Mouse (Mus musculus): ENCODE results near the gene Lnpep. TPM values are rescaled to one million over a fixed set of nuclear protein-coding genes. Genes with fewer than 3 reads are reported as not detected.

The Lnpep gene
- total RNA-seq, 1 experiment: 44.8 TPM

DNA sequence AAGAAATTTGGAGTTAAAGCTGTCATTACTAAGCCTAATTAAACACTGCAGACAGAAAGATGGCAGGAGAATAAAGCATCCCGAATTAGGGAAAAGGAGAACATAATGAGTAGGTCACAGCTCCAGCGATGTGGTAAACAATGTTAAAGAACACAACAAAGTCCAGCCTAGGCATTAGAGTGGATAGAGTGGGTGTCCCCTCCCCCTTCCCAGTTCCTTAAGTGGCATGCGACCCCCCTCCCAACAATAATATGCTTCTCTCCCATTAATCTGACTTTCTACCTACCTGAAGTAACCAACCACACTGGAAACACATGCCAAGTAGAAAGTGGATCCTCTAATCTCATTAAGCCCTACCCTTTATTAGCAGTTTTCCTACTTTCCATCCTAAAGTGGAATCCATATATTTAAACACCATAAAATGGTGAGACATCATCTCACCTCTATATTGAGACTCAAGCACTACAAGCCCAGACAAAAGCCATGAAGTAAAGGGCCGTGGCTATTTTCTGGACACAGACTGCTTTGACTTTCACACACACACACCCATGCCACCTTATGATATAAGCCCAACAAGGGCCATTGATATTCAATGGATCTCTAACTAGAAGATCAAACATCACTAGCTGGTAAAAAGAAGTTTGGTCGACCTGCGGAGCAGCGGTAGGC, 1.5 kb downstream of the Lnpep start:
- Histone ChIP-seq H3K9ac (ENCODE audit: insufficient read depth, low read depth, low read length, poor library complexity, severe bottlenecking) (peak overlapping the region; percentile 77), H3K4me3 (ENCODE audit: insufficient read depth in 1 of 2, low read depth in 1 of 2, low read length in 2 of 2, poor library complexity in 1 of 2, severe bottlenecking in 1 of 2) (peak overlapping the region; percentile 70 to 72), H3K36me3 (ENCODE audit: control insufficient read depth, insufficient read depth, low read length, poor library complexity, severe bottlenecking) (no peaks in the 10 kb centered on the region), H3K9me3 (ENCODE audit: control insufficient read depth, insufficient read depth, low read depth, low read length) (no peaks in the 10 kb centered on the region), H3K4me1 (ENCODE audit: control insufficient read depth in 2 of 2, insufficient read depth in 2 of 2, low read length in 2 of 2, poor library complexity in 1 of 2) (peaks cover 2 to 3% of the 10 kb centered on the region in 2 experiments; a peak in 2 of 4 replicates), H3K27ac (ENCODE audit: insufficient read depth, low read depth, low read length, poor library complexity, severe bottlenecking) (peak overlapping the region; percentile 97)
- no peak for TF ChIP-seq HCFC1 (IDR thresholded peaks at IDR 0.05; ENCODE audit: borderline replicate concordance, insufficient read depth, low read length)
- TF ChIP-seq ZNF384 (IDR thresholded peaks at IDR 0.05; ENCODE audit: low read depth, low read length): no peak
- no peak for TF ChIP-seq ZC3H11A (IDR thresholded peaks at IDR 0.05; ENCODE audit: borderline replicate concordance, low read depth, low read length)
- no peak for TF ChIP-seq MAFK (IDR thresholded peaks at IDR 0.05; ENCODE audit: insufficient read depth, low read depth, low read length)
- no peak for TF ChIP-seq CHD2 (IDR thresholded peaks at IDR 0.05; ENCODE audit: low read depth, low read length)
- no peak for DNase-seq (ENCODE audit: low read depth, low spot score)
- in situ Hi-C loops (cut with MboI; ENCODE audit: low sequenced_read_pairs in 2 of 2, unreplicated experiment in 2 of 2): no loop called here

DNA sequence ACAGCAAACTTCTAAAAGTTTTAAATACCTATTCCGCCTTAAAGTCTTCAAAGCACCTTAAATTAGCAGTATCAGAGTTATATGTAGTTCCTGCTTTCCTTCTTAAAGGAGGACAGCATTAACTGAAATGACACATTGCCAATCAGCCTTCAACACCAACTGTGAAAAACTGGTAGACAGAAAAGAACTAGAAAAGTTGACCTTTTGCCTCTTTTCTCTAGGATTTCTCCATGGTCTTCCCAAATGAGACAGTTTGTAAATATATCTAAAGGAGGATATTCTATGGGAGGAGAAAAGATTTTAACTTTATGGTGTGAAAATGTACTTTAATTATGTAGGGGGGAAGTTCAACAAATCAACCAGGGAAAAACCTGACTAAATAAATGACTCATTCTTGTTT, 2.3 kb downstream of the Lnpep start:
- no peaks in the 10 kb centered on the region for H3K36me3 ChIP-seq (ENCODE audit: control insufficient read depth, insufficient read depth, low read length, poor library complexity, severe bottlenecking)
- peak overlapping the region in 1 of 2 experiments; percentile 72; a peak in 1 of 4 replicates for H3K4me3 ChIP-seq (ENCODE audit: insufficient read depth in 1 of 2, low read depth in 1 of 2, low read length in 2 of 2, poor library complexity in 1 of 2, severe bottlenecking in 1 of 2)
- peaks cover 2 to 3% of the 10 kb centered on the region in 2 experiments; a peak in 2 of 4 replicates for H3K4me1 ChIP-seq (ENCODE audit: control insufficient read depth in 2 of 2, insufficient read depth in 2 of 2, low read length in 2 of 2, poor library complexity in 1 of 2)
- no peak for TF ChIP-seq ZC3H11A (IDR thresholded peaks at IDR 0.05; ENCODE audit: borderline replicate concordance, low read depth, low read length)
- TF ChIP-seq HCFC1 (IDR thresholded peaks at IDR 0.05; ENCODE audit: borderline replicate concordance, insufficient read depth, low read length): no peak
- TF ChIP-seq CHD2 (IDR thresholded peaks at IDR 0.05; ENCODE audit: low read depth, low read length): no peak
- no peak for TF ChIP-seq MAFK (IDR thresholded peaks at IDR 0.05; ENCODE audit: insufficient read depth, low read depth, low read length)
- TF ChIP-seq ZNF384 (IDR thresholded peaks at IDR 0.05; ENCODE audit: low read depth, low read length): no peak
- H3K9ac ChIP-seq (ENCODE audit: insufficient read depth, low read depth, low read length, poor library complexity, severe bottlenecking): no peak overlapping the region
- H3K9me3 ChIP-seq (ENCODE audit: control insufficient read depth, insufficient read depth, low read depth, low read length): no peaks in the 10 kb centered on the region
- no peak for DNase-seq (ENCODE audit: low read depth, low spot score)
- in situ Hi-C loops (cut with MboI; ENCODE audit: low sequenced_read_pairs in 2 of 2, unreplicated experiment in 2 of 2): no loop called here
- H3K27ac ChIP-seq (ENCODE audit: insufficient read depth, low read depth, low read length, poor library complexity, severe bottlenecking): no peak overlapping the region

GRCm38 (mm10) chr17:17621586-17621985, 3.3 kb downstream of the Lnpep start:
- no peak for DNase-seq (ENCODE audit: low read depth, low spot score)
- no peak for TF ChIP-seq MAFK (IDR thresholded peaks at IDR 0.05; ENCODE audit: insufficient read depth, low read depth, low read length)
- no peak for TF ChIP-seq ZNF384 (IDR thresholded peaks at IDR 0.05; ENCODE audit: low read depth, low read length)
- no peak for TF ChIP-seq ZC3H11A (IDR thresholded peaks at IDR 0.05; ENCODE audit: borderline replicate concordance, low read depth, low read length)
- TF ChIP-seq HCFC1 (IDR thresholded peaks at IDR 0.05; ENCODE audit: borderline replicate concordance, insufficient read depth, low read length): no peak
- TF ChIP-seq CHD2 (IDR thresholded peaks at IDR 0.05; ENCODE audit: low read depth, low read length): no peak
- H3K27ac ChIP-seq (ENCODE audit: insufficient read depth, low read depth, low read length, poor library complexity, severe bottlenecking): no peak overlapping the region
- H3K36me3 ChIP-seq (ENCODE audit: control insufficient read depth, insufficient read depth, low read length, poor library complexity, severe bottlenecking): no peaks in the 10 kb centered on the region
- in situ Hi-C loops (cut with MboI; ENCODE audit: low sequenced_read_pairs in 2 of 2, unreplicated experiment in 2 of 2): no loop called here
- no peak overlapping the region for H3K9ac ChIP-seq (ENCODE audit: insufficient read depth, low read depth, low read length, poor library complexity, severe bottlenecking)
- no peaks in the 10 kb centered on the region for H3K9me3 ChIP-seq (ENCODE audit: control insufficient read depth, insufficient read depth, low read depth, low read length)
- peaks cover 2 to 3% of the 10 kb centered on the region in 2 experiments; a peak in 2 of 4 replicates for H3K4me1 ChIP-seq (ENCODE audit: control insufficient read depth in 2 of 2, insufficient read depth in 2 of 2, low read length in 2 of 2, poor library complexity in 1 of 2)
- H3K4me3 ChIP-seq (ENCODE audit: insufficient read depth in 1 of 2, low read depth in 1 of 2, low read length in 2 of 2, poor library complexity in 1 of 2, severe bottlenecking in 1 of 2): no peak overlapping the region

DNA sequence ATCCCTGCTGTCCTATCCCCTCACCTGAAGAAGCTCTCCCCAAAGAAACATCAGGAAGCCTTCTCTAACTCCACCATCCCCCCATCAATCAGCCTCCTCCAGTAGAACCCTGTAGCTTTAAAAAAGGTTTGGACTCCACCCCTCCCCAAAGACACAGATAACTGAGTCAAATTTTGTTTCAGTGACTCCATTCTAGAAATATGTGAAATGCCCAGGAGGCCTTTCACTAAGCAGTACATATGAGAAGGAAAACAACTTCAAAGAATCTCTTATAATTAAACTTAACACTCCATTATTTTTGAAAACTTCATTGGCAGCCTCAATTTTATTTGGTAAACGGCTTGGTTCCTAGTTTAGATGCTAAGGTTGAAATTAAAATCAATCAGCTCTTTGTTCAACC, 6.4 kb downstream of the Lnpep start:
- H3K27ac ChIP-seq (ENCODE audit: insufficient read depth, low read depth, low read length, poor library complexity, severe bottlenecking): no peak overlapping the region
- no peak overlapping the region for H3K4me3 ChIP-seq (ENCODE audit: insufficient read depth in 1 of 2, low read depth in 1 of 2, low read length in 2 of 2, poor library complexity in 1 of 2, severe bottlenecking in 1 of 2)
- peaks cover 3% of the 10 kb centered on the region; the same call in 1 of the 2 replicates for H3K36me3 ChIP-seq (ENCODE audit: control insufficient read depth, insufficient read depth, low read length, poor library complexity, severe bottlenecking)
- peaks cover 3 to 4% of the 10 kb centered on the region in 2 experiments; a peak in 3 of 4 replicates for H3K4me1 ChIP-seq (ENCODE audit: control insufficient read depth in 2 of 2, insufficient read depth in 2 of 2, low read length in 2 of 2, poor library complexity in 1 of 2)
- DNase-seq (ENCODE audit: low read depth, low spot score): no peak
- H3K9me3 ChIP-seq (ENCODE audit: control insufficient read depth, insufficient read depth, low read depth, low read length): no peaks in the 10 kb centered on the region
- TF ChIP-seq MAFK (IDR thresholded peaks at IDR 0.05; ENCODE audit: insufficient read depth, low read depth, low read length) (no peak), ZC3H11A (IDR thresholded peaks at IDR 0.05; ENCODE audit: borderline replicate concordance, low read depth, low read length) (no peak), HCFC1 (IDR thresholded peaks at IDR 0.05; ENCODE audit: borderline replicate concordance, insufficient read depth, low read length) (no peak)
- no peak overlapping the region for H3K9ac ChIP-seq (ENCODE audit: insufficient read depth, low read depth, low read length, poor library complexity, severe bottlenecking)
- in situ Hi-C loops (cut with MboI; ENCODE audit: low sequenced_read_pairs in 2 of 2, unreplicated experiment in 2 of 2): no loop called here

All from ES-E14 (cell line).